Comparison of ENCODE assay signal across 2 mouse cellular contexts in the genomic region with DNA sequence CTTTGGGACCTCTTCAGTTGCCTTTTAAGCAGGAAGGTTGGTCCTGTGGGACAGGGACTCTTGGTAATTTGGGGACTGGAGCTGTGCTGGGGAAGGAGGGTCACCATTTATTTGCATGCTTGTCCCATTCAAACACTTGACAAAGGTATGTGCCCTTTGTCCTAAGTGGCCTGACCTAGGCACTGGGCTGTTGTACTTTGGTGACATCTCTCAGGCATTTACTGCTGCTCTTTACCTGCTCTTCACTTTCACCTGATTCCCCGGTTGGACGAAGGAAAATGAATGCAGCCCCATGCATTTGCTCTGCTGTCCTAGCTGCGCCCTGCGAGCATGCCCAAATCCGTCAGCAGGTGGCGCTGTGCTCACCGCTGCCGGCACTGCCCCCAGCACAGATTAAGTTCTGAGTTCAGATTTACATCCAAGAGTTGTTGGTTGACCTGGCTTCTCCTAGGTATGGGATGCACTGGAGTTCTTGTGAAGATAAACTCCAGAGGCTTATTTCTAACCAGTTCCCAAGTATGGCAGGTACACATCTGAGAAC.
TF ChIP-seq lines count a peak whose summit lies in the region.

No protein-coding gene starts in this region.

TF ChIP-seq in C2C12, 6 proteins besides CTCF, POLR2A, EP300 and RAD21:
- TF ChIP-seq CEBPB (IDR thresholded peaks at IDR 0.05; ENCODE audit: low read depth) (no peak), USF1 (IDR thresholded peaks at IDR 0.05; ENCODE audit: low read depth) (no peak), MYOG (IDR thresholded peaks at IDR 0.05; ENCODE audit: control insufficient read depth, extremely low read depth, insufficient read length) (no peak), MAX (IDR thresholded peaks at IDR 0.05) (no peak), MYOD1 (IDR thresholded peaks at IDR 0.05; ENCODE audit: control insufficient read depth, insufficient read length, low read depth) (no peak), FOSL1 (IDR thresholded peaks at IDR 0.05; ENCODE audit: insufficient read depth, low read length, poor library complexity, severe bottlenecking) (no peak)

TF ChIP-seq in MEL, 35 proteins besides CTCF, POLR2A, EP300 and RAD21:
- TF ChIP-seq JUND (IDR thresholded peaks at IDR 0.05; ENCODE audit: low read depth, low read length): no peak
- peak; percentile 85 for TF ChIP-seq SMC3 (IDR thresholded peaks at IDR 0.05; ENCODE audit: low read depth, low read length)
- 0 out of 2 replicates have a peak, but pooled peaks have one; percentile 19 for TF ChIP-seq MAZ (IDR thresholded peaks at IDR 0.05; ENCODE audit: low read depth, low read length)
- TF ChIP-seq GABPA (IDR thresholded peaks at IDR 0.05; ENCODE audit: low read depth, low read length): no peak
- peak; percentile 54; the same call in 1 of the 2 replicates for TF ChIP-seq RCOR1 (IDR thresholded peaks at IDR 0.05; ENCODE audit: low read depth, low read length)
- no peak for TF ChIP-seq HCFC1 (IDR thresholded peaks at IDR 0.05; ENCODE audit: low read depth, low read length)
- TF ChIP-seq ZC3H11A (IDR thresholded peaks at IDR 0.05; ENCODE audit: low read depth, low read length): peak; percentile 35; the same call in 1 of the 2 replicates
- no peak for TF ChIP-seq MYC (IDR thresholded peaks at IDR 0.05; ENCODE audit: low read depth, low read length)
- no peak for TF ChIP-seq MEF2A (IDR thresholded peaks at IDR 0.05; ENCODE audit: extremely low read depth, insufficient replicate concordance, low read depth, low read length, poor library complexity, severe bottlenecking)
- TF ChIP-seq MAFK (IDR thresholded peaks at IDR 0.05; ENCODE audit: borderline replicate concordance, low read depth, low read length): no peak
TF ChIP-seq in MEL: peak in this region for 4.
